Mouse (Mus musculus) erythroblast, adult 5-6 weeks (primary cell): ENCODE data around the gene Cacng3. TPM values are rescaled to one million over a fixed set of nuclear protein-coding genes. Genes with fewer than 3 reads are reported as not detected.

Experiments used
- ATAC-seq: replicated peaks from 2 replicates; pipeline ENCODE4 v1.8.0; 2016; ENCODE audit warnings: moderate number of reproducible peaks, mild to moderate bottlenecking, moderate TSS enrichment, inconsistent platforms; ENCODE audit not compliant: poor library complexity, low FRiP score, severe bottlenecking
- total RNA-seq, 2 experiments: library from RNA; stranded (forward) in 1 of 2; stranded (reverse) in 1 of 2; fragments of 150-400 nt in 1 of 2; fragments of 200-764, 138-1000 nt in 1 of 2; gene quantifications; 2 replicates each; pipeline versions ENCODE4 v1.2.3 to v1.2.4; 2015 to 2017; ENCODE audit warnings: low replicate concordance in 2 of 2

Gene Cacng3
- total RNA-seq, 2 experiments from 2014 or later: not detected

DNA sequence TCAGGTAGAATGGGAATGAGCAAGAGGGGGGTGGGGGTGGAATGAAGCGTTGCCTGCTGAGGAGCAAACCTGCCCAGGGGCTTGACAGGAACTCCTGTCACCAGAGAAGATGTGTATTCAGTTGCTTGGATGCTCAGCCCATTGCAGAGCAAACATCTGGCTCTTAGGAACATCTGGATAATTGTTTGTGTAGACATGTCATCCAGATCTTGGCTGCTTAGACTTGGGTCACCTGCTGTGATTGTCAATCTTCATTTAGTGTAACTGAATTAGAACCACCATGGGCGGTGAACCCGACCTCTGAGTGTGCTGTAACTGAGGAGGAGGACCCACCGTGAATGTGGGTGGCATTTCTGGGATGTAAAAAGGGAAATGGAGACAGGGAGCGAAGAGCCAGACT, 36.4 kb downstream of the Cacng3 start:
- ATAC-seq: no peak

DNA sequence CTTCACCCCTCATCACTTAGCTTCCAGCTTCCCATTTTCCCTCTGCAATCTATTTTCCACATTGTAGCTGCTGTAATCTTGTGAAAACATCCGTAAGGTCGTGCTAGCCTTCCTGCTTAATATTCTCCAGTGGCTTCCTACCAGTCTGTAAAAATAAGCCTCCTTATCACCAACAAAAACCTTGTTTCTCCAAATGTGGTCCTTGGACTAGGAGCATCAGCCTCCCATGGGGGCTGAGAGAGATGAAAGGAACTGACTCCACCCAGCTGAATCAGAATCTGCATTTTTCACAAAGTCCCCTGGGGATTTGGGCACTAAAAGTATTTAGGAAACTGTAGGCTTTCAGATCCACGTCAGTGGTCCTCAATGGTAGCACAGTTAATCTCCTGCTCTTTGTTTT, 46.0 kb downstream of the Cacng3 start:
- no peak for ATAC-seq

DNA sequence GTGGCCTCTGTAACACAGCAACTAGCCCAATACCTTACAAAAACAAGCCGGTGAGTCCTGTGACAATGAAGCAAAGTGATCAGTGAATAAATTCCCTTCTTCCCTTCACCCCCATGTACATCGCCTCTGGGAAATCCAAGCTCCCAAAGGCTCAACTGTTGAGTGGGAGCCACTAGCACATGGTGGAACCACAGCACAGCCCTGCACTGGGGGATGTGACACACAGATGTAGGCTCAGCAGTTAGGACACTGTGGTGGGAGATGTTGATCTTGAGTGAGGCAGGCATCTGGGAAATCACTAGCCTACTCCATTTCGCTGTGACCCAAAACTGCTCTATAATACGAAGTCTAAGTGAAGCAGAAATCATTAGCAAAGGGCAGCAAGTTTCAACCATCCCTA, 48.2 kb downstream of the Cacng3 start:
- ATAC-seq: no peak

DNA sequence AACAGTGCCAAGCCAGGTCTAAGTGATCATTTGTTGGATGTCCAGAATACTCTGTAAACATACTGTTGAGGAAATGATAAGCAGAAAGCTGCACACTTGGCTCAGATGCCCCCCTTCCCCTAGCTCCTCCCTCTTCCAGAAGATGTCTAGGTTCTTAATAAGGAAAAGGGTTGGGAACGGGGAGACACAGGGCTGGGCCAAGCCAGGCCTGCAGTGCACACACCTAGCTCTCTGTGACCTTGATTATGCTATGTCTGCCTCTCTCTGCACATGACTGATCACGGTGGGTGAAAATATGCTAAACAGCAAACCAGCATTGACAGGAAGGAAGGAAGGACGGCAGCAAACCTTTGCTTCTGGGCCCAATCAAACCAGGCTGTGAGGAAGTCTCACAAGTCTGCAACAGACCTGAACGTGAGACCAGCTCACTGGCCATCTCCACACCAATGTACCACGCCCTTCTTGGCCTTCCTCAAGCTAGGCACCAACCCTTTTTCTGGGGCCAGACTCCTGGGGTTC, 53.1 kb downstream of the Cacng3 start:
- ATAC-seq: no peak

DNA sequence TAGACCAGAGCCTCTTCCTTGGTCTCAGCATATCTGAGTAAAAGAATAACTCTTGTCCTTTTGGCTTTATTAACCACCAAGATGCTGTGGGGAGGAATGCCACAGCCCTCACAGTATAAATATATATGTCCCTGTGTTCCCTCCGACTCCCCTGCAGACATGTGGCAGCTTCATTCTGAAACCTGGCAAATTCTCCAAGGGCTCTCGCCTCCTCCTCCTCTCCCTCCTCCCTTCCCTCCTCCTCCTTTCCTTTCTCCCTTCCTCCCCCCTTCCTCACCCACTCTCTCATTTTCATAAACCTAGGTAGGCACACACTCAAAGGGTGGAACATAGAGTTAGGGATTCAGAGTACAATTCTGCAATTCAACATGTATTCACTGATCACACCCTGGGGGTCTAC, 56.1 kb downstream of the Cacng3 start:
- ATAC-seq: no peak

DNA sequence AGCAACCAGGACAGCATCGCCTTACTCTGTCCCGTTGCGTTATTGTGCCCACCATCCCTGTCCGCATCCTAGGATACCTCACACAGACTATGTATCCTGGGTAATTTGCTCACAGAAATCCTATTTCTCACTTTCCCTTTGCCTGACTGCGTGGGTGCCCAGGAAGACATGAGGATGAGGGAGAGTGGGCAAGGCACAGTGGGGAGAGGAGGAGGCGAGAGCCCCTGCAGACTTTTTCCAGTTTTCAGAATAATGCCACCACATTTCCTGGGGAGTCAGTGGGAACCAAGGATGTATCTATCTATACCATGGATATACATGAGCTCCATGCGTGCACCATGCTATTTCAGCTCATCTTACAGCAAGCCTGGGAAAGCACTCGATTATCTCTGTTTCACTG, 57.9 kb downstream of the Cacng3 start:
- no peak for ATAC-seq

DNA sequence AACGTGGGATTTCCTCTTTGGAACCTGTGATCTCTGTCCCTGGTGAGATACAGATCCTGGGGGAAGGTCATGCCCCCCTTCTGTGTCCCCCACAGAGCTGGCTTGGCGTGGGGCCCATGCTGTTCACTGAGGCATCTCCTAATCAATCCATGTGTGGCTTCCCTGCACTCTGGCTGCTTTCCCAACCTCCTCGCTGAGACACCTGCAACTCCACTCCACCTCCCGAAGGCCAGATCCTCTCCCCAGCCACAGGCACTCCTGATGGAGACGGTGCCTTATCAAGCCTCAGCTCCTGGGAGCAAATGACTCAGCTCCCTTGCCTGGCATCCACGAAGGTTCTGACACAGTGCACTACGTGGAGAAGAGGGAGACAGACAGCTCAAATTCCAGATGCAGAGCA, 58.6 kb downstream of the Cacng3 start:
- no peak for ATAC-seq

DNA sequence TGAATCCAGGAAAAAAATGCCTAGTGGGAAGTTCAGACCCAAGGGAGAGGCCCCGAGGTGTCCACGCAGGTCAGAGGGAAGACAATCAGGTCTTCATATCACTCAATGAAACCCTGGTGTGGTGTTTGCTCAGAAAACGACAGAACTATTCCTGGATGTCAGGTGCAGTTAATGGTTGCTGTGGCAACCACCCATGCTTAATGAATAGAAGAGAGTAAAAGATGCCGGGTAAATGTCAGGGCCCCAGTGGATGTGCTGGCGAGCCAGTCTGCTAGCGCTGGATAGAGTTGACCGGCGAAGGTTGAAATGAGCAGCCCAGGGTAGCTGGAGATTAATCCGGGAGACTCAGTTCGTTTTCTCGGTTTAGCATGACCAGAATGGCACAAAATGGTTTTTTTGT, 65.0 kb downstream of the Cacng3 start:
- ATAC-seq: no peak

DNA sequence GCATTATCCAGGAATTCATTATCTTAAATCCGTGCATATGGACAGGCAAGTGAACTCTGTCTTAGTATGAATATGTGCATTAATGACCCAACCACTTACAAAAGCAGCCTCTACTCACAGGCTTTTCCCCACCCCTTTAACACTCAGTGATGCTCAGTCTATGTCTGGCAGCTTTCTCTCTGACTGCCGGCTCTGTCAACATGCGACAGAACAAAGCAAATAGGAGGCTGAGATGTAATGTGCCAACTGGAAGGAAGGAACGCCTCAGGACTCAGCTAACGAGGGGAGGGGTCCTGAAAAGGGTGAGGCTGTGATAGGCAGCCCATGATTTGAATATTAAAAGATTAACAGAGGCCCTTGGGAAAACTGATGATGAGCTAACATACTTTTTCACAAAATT, 68.2 kb downstream of the Cacng3 start:
- ATAC-seq: no peak

DNA sequence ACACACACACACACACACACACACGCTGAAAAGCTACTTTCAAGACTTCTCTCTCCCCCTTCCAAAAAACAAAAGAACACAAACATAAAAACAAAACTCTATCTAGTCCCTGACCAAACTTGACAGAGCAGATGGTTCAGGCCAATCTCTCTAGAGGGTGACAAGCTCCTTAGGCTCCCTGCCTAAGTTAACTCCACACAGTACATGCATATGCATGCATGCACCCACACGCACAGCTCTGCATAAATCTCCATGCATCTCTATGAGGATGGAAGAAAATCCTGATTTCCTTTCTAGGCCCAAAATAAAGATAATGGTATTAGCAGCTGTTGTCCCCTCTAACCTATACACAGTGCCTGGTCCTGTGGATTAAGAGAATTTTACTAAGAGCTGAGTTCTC, 70.4 kb downstream of the Cacng3 start:
- ATAC-seq: no peak

DNA sequence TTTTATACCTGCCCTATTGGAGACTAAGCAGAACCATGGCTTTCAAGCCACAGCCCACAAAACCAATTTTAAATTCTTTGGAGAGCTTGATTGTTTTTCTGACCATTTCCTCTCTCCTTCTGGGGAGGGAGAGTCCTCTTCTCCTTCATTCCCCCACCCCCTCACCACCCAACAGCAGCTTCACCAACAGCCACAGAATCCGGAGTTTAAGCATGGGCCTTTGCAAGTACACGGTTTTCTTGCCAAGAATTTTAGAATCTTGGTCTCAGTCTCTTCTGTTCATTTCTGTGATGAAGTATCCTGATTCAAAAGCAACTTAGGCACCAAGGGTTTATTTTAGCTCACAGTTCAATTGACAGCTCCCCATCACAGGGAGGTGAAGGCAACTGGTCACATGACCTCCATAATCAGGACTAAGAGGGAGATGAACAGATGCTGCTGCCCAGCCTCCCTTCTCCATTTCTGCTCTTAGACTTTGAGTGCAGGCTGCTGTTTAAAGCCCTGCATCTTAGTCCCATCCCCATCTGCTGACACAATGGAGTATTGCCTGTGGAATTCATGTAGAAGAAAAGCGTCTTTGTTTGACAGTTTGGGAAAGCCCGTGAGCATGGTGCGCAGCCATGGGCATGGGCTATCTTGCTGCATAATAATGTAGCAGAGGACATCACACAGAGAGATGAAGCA, 85.8 kb downstream of the Cacng3 start:
- no peak for ATAC-seq

DNA sequence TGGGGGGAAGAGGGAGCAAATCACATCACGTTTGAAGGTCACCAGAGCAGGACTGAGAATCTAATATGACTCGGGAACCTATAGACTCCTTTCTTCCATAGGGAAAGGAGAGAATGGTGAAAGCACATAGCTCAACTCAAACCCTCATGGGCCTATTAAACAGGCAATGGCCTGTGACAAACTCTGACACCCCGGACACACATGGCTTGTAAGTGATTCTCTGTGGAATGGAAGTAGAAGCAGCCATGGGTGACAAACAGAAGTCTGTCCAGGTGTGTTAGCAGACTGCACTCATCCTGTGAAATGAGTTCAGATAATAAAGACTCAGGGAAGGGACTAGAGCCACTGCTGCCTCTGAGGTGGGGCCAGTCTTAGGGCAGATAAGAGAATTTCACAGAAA, 88.4 kb downstream of the Cacng3 start:
- ATAC-seq: no peak

DNA sequence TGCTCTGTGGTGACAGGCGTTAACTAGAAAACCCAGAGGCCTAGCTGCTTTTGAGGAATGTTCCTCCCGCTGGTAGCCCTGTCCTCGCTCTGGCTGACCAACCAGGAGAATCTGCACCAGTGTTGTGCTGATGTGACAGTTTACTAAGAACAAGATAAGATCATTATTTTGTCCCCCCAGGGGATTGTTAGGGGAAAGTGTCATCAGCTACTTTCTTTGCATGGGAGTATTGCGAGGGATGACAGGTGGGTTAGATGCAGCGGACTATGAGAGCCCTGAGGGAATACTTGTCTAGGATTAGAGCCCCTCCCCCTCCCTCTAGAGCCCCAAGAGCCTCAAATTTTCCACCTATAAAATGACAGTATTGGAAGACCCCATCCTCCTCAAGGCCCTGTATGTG, 94.2 kb downstream of the Cacng3 start:
- no peak for ATAC-seq

DNA sequence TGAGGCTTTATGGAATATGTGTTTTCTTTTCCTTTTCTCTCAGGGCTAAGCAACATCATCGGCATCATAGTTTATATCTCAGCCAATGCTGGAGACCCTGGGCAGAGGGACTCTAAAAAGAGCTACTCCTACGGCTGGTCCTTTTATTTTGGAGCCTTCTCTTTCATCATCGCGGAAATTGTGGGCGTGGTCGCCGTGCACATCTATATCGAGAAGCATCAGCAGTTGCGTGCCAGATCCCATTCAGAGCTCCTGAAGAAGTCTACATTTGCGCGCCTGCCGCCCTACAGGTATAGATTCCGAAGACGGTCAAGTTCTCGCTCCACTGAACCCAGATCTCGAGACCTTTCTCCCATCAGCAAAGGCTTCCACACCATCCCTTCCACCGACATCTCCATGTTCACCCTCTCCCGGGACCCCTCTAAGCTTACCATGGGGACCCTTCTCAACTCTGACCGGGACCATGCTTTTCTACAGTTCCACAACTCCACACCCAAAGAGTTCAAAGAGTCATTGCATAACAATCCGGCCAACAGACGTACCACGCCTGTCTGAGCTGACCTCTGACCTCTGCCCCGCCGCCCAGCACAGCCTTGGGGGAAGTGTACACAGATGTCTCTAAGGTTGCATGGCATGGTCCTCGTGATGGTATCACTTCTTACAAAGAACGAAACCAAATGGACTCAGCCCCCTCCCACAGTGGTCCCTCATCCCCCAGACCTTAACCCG, 98.2 kb downstream of the Cacng3 start:
- ATAC-seq: no peak

DNA sequence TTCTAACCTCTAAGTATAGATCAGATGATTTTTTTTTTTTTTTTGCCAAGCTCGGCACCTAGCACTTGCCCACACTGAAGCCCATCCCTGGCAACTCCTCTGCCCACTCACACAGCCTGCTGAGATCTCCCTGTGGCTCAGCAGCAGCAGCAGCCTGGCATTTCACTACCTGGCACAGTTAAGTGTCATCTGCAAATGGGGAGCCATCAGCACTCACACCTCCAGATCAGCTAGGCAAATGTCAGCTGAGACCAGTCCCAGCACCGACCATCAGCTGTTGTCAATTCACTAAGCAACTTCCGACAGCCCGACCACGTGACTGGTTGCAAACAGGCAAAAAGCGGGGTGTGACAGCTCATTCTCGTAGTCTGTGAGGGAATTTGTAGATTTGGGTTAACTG, 109.3 kb downstream of the Cacng3 start:
- ATAC-seq: no peak

DNA sequence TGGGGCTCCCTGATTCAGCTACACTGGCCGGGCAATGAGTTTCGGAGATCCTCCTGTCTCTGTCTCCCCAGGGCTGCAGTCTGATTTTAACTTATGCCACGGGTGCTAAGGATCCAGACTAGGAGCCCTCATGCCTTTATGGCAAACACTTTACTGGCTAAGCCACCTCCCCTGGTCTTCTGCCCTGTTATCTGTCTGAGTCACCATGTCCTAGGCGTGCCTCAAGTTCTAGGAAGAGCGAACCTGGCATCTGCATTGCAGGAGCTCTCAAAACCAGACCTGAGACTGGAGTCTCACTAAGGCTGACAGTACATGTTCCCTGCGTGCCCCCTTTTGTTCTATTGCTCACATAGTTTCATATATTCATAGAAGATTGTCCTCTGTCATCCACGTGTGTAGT, 119.6 kb downstream of the Cacng3 start:
- ATAC-seq: no peak

DNA sequence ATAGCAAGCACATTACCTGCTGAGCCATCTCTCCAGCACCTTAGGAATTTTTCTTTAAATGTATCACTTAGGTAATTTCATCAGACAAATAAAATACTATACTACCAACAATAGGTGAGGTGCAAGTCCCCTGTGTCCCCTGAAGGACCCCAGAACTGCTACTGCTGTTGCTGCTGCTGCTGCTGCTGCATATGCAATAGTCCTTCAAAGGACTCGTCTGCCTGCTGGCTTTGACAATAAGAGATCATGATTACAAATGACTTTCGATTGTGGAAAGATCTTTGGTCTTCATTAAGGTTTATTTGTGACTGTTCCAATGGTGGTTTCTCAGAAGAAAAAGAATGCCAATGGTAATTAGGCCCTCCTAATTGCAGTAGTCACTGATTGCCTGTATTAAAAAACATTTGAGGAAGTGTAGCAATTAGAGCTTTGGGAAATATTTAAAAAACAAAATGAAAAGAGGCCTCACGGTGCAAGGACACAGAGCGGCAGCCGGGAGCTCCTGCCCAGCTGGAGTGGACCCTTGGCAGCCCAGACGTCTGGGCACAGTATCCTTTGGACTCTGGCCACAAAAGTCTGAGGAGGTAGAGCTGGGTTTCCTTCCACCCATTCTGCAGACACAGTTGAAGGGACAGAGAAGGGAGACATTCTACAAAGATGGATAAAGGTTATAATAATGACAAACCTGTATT, 123.5 kb downstream of the Cacng3 start:
- no peak for ATAC-seq

DNA sequence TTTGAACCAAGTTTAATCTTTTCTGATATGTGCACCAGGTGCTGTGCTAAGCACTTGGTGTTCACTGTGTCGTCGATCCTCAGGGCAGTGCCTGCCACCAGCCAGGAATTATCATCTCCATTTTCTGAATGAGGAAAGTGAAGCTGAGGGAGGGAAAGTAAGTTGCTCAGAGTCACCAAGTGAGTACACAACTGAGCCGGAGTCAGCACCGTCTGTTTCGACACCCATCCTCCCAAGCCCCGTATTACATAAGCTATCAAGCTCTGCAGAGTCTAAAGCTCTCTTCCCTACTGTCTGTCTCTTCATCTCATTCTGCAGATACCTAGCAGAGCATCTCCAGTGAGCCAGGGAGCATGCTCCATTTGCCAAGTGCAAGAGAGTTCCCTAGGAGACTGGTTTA, 124.8 kb downstream of the Cacng3 start:
- ATAC-seq: no peak

DNA sequence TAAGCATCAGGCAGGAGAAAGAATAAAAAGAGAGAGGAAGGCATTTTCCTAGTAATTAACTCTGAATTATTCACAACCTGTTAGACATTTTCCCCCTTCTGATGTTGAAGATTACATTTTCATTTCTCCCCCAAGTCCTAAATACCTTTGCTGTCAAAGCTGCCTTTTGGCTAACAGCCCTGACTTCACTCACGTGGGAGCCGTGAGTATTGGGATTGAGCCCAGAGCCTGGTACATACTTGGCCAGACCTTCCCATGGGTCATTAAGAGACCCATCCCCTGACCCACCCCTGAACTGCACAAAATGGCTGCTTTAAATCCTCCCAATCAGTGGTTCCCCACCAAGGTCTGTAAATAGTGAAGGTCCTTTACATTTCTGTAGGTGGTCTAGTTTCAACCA, 130.5 kb downstream of the Cacng3 start:
- no peak for ATAC-seq

DNA sequence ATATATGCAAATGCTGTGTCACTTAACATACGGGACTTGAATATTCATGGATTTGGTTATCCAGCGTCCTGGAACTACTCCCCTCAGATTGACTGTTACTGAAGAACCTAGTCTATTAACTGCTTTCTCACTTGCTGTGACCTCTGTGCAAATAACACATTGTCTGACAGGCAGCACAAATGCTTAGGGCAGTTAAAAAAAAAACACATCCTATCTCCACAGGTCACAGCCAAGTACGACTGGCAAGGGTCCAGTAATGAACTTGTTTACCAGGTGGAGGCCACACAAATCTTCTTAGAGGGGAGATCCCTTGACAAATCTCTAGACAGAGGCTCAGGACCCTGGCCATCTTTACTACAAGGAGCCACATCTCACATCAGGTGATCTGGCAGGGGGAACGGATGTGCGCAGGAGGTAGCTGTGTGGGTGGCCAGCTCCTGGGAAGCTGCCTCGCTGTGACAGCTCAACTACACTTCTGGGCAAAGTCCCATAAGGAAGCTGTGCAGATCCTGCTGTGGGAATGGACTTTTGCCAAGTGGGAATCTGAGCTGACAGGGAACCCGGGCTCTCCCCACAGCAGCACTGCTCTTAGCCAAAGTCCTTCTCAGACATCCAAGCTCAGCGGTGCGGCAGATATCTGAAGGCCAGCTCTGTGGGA, 133.7 kb downstream of the Cacng3 start:
- ATAC-seq: no peak

DNA sequence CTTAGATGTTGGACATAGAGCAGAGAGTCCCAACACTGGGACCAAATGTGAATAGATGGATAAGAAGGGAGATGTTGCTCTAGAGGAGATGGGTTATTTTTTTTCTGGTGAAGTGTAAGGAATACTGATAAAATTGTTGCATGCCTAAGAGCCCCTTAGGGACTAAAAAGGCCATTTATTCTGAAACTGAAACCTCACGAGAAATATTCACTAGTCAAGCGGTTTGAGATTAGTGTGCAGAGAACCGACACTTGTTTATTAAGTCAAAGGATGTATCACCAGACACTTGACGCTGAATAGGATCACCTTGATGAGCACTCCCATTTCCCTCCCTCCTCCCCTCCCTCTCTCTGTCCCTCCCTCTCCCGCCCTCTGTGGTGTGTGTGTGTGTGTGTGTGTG, 136.2 kb downstream of the Cacng3 start:
- ATAC-seq: no peak
